Mouse (Mus musculus) telencephalon, adult 2 months (tissue): ENCODE results near the gene Adgrl1.

Experiments used
- DNase-seq: peaks from one replicate; pipeline ENCODE4 v3.0.0-alpha.2; 2011; ENCODE audit warnings: low read depth, low spot score

The Adgrl1 gene

GRCm38 (mm10) chr8:83899363-83900252, at the start of gene Adgrl1:
Adgrl1 (plus strand) TSS chr8:83900105.
- DNase-seq = peak; percentile 99

DNA sequence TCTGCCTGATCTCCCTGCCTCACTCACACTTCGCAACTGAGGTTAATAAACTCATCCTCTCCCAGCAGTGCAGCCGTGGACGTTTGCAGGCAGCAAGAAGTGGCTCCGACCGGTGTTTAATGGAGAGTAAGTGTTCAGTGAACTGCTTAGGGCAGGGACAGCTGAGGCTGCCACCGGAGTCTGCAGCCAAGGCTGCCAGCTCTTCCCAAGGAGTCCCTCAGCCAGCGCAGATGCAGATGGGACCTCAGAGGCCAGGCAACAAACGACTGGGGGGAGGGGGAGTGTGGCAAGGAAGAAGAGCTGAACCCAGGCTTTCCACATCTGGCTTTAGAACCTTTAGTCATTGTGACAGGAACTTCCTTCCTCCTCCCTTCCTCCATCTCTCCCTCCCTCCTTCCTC, 47.6 kb upstream of the Adgrl1 start:
- DNase-seq = no peak

DNA sequence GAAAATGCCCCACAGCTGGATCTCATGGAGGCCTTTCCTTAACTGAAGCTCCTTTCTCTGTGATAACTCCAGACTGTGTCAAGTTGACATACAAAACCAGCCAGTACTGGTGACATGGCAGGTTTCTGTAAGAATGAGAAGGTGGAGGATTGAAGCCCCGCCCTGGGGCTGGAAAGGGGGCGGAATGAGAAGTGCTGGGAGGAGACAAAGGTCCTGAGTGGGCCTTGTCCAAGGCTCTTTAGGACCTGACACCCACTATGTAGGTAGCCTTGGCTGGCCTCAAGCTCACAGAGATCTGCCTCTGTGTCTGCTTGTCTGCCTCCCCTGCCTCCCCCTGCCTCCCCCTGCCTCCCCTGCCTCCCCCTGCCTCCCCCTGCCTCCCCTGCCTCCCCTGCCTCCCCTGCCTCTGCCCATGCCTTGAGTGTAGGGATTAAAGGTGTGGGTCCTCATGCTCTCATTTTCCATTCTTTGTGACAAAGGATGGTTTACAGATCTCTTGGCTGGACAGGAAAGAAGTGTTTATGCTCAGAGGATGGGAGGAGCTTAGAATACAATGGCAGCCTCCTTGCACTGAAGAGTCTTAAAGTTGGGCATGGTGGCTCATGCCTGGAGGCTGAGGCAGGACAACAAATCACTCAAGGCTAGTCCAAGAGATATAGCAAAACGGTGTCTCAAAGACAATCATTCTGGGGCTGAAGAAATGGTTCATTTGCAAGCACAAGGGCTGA, 46.4 kb upstream of the Adgrl1 start:
- no peak for DNase-seq

DNA sequence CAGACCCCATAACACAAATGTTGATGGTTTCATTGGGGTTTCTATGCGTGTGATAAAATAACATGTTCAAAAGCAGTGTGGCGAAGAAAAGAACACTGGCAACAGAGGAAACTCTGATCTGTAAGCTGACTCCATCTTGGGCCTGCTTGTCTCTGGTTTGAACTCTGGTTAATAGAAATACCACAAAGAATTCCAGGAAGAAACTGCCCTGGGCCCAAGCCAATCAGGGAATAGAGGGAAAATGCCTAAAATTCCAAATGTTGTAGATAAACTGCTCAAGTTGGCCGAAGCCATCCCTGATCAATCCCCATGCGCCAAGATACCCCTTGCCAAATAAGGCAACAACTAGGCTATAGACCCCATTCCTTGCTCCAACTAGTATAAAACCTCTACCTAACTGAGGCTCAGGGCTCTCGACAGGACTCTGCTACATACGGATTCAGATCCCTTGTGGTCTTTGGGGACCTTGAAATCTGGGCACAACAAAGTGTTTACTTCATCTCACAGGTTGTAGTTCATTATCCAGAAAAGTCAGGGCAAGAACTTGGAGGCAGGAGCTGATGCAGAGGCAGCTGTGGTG, 43.3 kb upstream of the Adgrl1 start:
- DNase-seq = no peak

- no peak for DNase-seq
These were observed 37.3 kb upstream of the Adgrl1 start for GRCm38 (mm10) chr8:83862439-83863268.

DNA sequence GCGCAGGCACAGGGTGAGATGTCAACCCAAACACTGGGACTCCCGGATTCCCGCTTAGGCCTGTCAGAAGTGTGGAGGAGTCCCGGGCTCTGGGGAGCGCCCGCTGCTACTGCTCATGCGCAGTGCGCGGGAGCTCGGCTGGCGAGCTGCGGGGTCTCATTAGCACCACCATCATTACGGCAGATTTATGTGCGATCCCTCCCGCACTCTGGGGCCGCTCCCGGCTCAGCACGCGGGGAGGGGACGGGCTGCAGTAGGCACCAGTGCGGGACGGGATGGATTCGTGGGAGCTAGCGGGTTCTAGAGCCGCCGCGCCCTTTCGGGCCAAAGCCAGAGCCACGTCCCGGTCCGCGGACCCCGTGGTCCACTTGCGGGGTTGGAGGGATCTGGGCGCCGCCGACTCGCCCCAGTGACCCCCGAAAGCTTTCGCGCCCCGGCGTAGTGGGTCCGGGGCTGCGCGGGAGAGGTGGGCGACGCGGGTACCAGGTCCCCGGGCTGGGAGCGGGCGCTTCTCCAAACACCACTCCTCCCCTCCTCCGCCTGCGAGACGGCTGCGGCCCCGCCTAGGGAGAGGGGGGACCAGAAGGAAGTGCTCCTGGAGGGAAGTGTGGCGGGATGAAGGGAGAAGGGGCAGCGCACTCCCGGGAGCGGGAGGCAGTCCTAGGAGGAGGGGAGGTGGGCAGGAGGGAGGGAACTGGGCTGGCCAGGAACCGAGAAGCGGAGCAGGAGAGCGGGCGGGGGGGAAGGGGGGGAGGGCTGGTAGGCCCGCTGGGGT, 24.8 kb upstream of the Adgrl1 start:
- DNase-seq = no peak

DNA sequence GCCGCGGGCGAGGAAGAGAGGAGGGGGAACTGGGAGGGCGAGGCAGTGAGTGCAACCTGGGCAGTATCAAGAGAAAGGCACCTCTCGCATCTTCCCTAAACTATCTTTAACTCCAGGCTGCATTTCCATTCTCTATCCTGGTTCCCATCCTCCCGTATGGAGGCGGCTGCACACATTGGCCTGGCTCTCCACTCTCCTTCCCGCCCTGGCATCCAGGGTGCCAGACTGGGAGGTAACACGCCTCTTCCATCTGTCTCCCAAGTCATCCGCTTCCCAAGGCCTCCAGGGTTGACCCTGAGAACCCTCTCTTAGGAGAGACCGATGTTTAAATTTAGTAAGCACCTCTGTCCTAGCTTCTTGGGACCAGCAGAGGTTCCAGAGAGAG, 24.3 kb upstream of the Adgrl1 start:
- DNase-seq = no peak

GRCm38 (mm10) chr8:83876080-83876837, 23.6 kb upstream of the Adgrl1 start:
- no peak for DNase-seq

DNA sequence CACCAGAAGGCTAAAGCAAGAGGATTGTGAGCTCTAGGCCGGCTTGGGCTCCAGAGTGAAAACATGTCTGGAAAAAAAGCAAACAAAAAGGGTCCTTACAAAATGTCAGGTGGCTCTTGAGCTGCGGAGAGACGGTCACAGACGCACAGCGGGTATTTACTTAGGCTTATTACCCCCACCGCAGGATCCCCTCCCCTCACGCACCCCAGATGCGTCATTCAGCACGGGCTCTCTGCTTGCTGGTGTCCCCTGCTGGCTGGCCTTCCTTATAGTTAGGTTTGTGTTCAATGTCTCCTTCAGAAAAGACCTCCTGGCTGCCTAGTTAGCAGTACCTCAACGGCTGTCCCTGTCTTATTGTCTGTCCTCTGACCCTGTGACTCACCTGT, 23.1 kb upstream of the Adgrl1 start:
- DNase-seq = no peak

- no peak for DNase-seq
These were observed 11.5 kb upstream of the Adgrl1 start for GRCm38 (mm10) chr8:83888409-83888808.

GRCm38 (mm10) chr8:83892061-83892460, 7.8 kb upstream of the Adgrl1 start:
- no peak for DNase-seq

GRCm38 (mm10) chr8:83893915-83894314, 6.0 kb upstream of the Adgrl1 start:
- no peak for DNase-seq

GRCm38 (mm10) chr8:83895894-83896293, 4.0 kb upstream of the Adgrl1 start:
- no peak for DNase-seq

- no peak for DNase-seq
These were observed 3.4 kb upstream of the Adgrl1 start for GRCm38 (mm10) chr8:83896461-83896860.

DNA sequence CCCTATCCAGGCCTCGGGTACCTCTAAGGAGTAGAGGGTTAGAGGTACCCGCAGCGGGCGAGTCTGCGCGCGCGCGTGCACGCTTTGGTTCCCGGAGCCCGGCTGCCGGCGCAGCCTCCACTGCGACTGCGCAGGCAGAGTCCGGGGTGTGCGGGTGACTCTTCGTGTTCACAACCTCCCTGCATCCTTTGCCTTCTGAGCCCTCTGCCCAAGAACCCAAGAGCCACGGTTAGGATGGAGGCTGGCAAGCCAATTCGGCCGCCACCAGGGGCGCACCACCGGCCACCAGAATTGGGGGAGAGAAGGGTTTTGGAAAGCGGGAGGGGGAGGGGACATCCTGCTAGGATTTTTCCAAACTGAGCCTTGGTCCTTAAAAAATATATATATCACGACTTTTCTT, 2.7 kb upstream of the Adgrl1 start:
- no peak for DNase-seq

DNA sequence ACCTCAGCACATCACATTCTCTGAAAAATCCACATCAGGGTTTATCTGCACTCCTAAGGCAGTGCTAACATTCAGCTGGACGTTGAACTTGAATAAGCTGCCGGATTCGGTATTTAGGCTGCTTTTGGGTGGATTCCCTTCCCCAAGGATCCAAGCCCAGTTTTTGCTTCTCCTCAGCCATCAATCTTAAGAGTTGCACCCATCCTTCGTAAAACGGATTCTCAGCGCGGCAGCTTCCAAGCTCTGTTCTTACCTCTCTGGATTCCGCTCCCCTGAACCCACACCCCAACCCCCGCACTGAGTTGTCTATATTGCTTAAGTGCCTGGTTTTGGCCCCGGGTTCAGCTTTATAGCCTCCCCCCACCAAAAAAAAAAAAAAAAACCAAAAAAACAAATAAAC, 1.4 kb upstream of the Adgrl1 start:
- DNase-seq = peak; percentile 81

GRCm38 (mm10) chr8:83898985-83899362, 931 bp upstream of the Adgrl1 start:
- DNase-seq = peak; percentile 97

DNA sequence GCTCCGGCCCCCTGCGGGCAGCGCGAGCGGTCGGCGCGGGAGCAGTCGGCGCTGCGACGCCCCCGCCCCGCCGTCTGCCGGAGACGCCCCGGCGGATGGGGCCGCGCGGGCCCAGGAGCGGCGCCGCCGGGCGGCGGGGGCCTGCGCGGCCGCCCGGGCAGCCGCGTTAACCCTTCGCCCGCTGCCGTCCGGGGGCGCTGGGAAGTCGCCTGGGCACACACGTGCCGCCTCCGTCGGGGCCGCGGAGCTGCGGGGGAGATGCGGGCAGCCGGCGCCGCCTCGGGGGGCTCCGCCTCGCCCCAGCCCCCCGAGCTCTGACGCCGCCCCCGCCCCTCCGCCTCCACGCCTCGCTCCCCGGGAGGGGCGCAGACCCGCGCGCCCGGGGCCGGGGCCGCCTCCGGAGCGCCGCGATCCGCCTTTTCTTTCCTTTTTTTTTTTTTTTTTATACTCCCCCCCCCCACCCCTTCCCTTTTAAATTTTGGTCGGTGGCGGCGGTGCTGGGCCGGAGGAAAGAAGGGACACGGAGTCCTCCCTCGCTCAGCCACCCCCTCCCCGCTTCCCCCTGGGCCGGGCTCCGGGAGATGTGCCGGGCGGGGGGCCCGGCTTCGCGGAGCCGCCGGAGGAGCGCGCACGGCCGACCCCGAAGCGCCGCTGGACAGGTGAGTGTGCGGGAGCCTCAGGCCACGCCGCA, 506 bp downstream of the Adgrl1 start:
- DNase-seq = no peak

DNA sequence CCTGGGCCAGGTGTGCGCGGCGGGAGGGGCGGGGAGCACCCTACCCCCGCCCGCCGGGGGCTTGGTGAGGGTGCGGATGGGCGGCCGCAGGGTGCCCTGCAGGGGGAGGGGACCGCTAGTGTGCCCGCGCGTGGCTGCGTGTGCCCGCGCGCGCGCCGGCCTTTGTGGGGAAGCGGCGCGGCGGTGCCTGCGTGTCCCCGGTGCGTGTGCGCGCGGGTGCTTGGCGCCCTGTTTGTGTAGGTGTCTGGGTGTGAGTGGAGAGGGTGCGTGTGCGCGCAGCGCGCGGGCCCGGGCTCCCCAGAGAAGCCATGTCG, 1.0 kb downstream of the Adgrl1 start:
- no peak for DNase-seq
